Mouse (Mus musculus) cortical plate, adult 2 months (tissue): ENCODE data around the gene Adamts16.

Source experiments
- CTCF ChIP-seq: fragments of 200-500 bp; IDR thresholded peaks from 2 replicates; pipeline ENCODE4 v1.5.1; 2011; ENCODE audit warnings: mild to moderate bottlenecking, control low read depth, low read length; ENCODE audit not compliant: insufficient read depth; ENCODE audit errors: extremely low read depth
- POLR2A ChIP-seq: fragments of 200-500 bp; IDR thresholded peaks from 2 replicates; pipeline ENCODE4 v1.6.1; 2011; ENCODE audit warnings: mild to moderate bottlenecking, low read length, control low read depth; ENCODE audit not compliant: insufficient read depth; ENCODE audit errors: extremely low read depth

- TF ChIP-seq POLR2A: no peak
- TF ChIP-seq CTCF: no peak
Measured at GRCm38 (mm10) chr13:70734640-70735039, 107.0 kb downstream of the Adamts16 start.
